Mouse (Mus musculus) heart, embryonic 16.5 days (tissue): ENCODE data around the gene Atg4c. TPM values are rescaled to one million over a fixed set of nuclear protein-coding genes. Genes with fewer than 3 reads are reported as not detected.

Experiments used
- ATAC-seq: fragments of 200-750 bp; cut with Nextera tagmentation; replicated peaks from 2 replicates; pipeline ENCODE4 v1.8.0; 2017; ENCODE audit warnings: moderate number of reproducible peaks; ENCODE audit not compliant: insufficient read depth, low FRiP score; ENCODE audit errors: extremely low read depth
- H3K27ac ChIP-seq: fragments of 300-500 bp; sonication (generic); 2 replicates; pipeline ENCODE4 v1.5.1; 2014; ENCODE audit warnings: mild to moderate bottlenecking, low read length, control low read depth, moderate library complexity
- H3K27me3 ChIP-seq: fragments of 300-500 bp; sonication (generic); 2 replicates; pipeline ENCODE4 v1.6.1; 2014; ENCODE audit warnings: low read length, mixed read lengths; ENCODE audit not compliant: control insufficient read depth, insufficient read depth
- H3K36me3 ChIP-seq: fragments of 300-500 bp; sonication (generic); 2 replicates; pipeline ENCODE4 v1.6.1; 2014; ENCODE audit not compliant: control insufficient read depth, insufficient read depth
- H3K4me1 ChIP-seq: fragments of 300-500 bp; sonication (generic); 2 replicates; pipeline ENCODE4 v1.6.1; 2014; ENCODE audit warnings: low read length, mixed read lengths; ENCODE audit not compliant: control insufficient read depth, insufficient read depth
- H3K4me2 ChIP-seq: fragments of 300-500 bp; sonication (generic); 2 replicates; pipeline ENCODE4 v1.6.1; 2014; ENCODE audit warnings: low read depth, mild to moderate bottlenecking, control low read depth, low read length
- H3K4me3 ChIP-seq: fragments of 300-500 bp; sonication (generic); 2 replicates; pipeline ENCODE4 v1.5.1; 2014; ENCODE audit warnings: mild to moderate bottlenecking, control low read depth, low read length
- H3K9ac ChIP-seq: fragments of 300-500 bp; sonication (generic); 2 replicates; pipeline ENCODE4 v1.6.1; 2014; ENCODE audit warnings: low read length, control low read depth
- H3K9me3 ChIP-seq: fragments of 300-500 bp; sonication (generic); replicated peaks from 2 replicates; pipeline ENCODE4 v1.6.1; 2016; ENCODE audit warnings: low read length; ENCODE audit not compliant: control insufficient read depth
- WGBS: fragments of 180-500 bp; shearing (Covaris S2); extraction: QIAGEN DNeasy Blood & Tissue Kit; methylation state at CpG from one replicate; pipeline ENCODE4 v1.1.7; 2014; 5-methylcytosine and 5-hydroxymethylcytosine counted together
- polyA plus RNA-seq: library from polyadenylated mRNA; unstranded; fragments of >200 nt; fragmentation: Nextera tagmentation; extraction: Ambion mirVana; gene quantifications from 2 replicates; pipeline ENCODE4 v1.2.1, GENCODE M21; 2015

The Atg4c gene
- polyA plus RNA-seq, 1 experiment from 2014 or later, result 10.7 TPM

DNA sequence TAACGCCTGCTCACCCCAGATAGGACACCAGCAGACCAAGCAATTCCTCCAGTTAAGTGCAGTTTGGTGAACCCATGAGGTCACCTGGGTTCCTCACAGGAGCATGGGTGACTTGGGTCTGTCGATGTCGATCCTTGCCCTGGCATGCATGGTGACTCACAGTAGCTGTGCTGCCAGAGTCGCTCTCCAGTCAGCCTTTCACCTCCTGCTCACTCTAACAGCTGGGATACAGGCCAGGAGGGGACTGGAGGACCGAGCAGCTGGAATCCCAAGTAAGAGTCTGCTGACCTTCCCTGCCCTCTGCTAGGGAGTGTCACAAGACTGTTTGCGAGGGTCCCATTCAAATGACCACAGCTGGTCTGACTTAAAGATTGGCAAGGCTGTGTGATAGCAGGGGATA is 33.5 kb downstream of the Atg4c start:
- no peak overlapping the region for H3K4me2 ChIP-seq
- H3K27ac ChIP-seq, result no peak overlapping the region
- no peaks in the 10 kb centered on the region for H3K27me3 ChIP-seq
- no peak for ATAC-seq
- no peaks in the 10 kb centered on the region for H3K9me3 ChIP-seq
- H3K4me1 ChIP-seq, result no peaks in the 10 kb centered on the region
- no peak overlapping the region for H3K9ac ChIP-seq
- H3K36me3 ChIP-seq, result peaks cover 5% of the 10 kb centered on the region; the same call in 1 of the 2 replicates
- WGBS, result 51% methylated on average over 6 of the region's 6 CpGs
- no peak overlapping the region for H3K4me3 ChIP-seq

DNA sequence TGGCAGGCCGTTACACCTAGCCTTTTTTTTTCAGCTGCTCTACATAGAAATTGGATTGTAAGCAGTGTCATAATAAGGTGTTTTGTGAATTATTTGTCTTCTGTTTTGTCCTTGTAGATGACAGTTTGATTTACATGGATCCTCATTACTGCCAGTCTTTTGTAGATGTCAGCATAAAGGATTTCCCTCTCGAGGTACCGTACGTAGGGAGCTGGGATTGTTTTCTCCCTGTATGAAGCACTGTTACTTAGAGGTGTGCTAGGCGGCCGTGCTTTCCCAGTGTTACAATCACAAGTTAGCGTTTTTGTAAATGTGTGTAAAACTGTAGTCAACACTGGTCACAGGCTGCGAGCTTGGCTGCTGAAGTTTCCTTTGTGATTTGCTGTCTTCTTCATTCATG is 35.6 kb downstream of the Atg4c start:
- H3K4me3 ChIP-seq, result no peak overlapping the region
- H3K36me3 ChIP-seq, result 0 out of 2 replicates have a peak, but pooled peaks cover 3% of the 10 kb centered on the region
- WGBS, result 89% methylated on average over 8 of the region's 8 CpGs
- H3K9me3 ChIP-seq, result 0 out of 2 replicates have a peak, but pooled peaks cover 2% of the 10 kb centered on the region
- no peak overlapping the region for H3K4me2 ChIP-seq
- H3K4me1 ChIP-seq, result no peaks in the 10 kb centered on the region
- H3K9ac ChIP-seq, result no peak overlapping the region
- no peak for ATAC-seq
- no peak overlapping the region for H3K27ac ChIP-seq
- H3K27me3 ChIP-seq, result no peaks in the 10 kb centered on the region

DNA sequence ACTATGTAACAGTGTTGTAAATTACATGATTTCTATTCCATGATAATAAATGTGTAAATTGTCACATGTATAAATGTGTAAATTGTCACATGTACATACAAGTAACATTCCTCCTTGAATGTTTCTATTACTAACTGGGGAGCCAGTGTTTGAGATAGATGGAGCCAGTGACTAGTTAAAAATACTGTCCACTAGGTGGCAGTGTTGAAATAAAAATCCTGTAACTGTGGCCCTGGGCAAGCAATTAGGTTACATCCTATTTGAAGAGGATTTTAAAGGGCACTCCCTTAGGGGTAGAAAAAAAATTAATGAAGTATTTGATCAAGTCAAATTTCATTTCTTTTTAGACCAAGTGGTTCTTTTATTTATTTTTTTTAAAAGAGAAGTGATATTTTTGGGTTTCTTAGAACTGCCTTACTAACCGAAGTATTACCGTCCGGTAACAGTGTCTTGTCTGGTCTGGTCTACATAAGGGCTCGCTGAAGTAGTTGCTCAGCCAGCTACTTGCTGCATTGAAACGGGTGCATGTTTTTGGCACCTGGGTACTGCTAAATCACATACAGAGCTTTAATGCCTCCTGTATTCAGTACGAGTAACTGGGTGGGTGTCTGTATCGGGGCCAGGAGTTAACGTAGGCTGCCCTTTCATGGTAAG is 41.6 kb downstream of the Atg4c start:
- no peak for ATAC-seq

GRCm38 (mm10) chr4:99238305-99238704 is 44.6 kb downstream of the Atg4c start:
- H3K4me2 ChIP-seq, result no peak overlapping the region
- H3K27ac ChIP-seq, result no peak overlapping the region
- peaks cover 8% of the 10 kb centered on the region for H3K36me3 ChIP-seq
- WGBS, result 96% methylated on average over 2 of the region's 2 CpGs
- H3K9me3 ChIP-seq, result 0 out of 2 replicates have a peak, but pooled peaks cover 2% of the 10 kb centered on the region
- H3K4me1 ChIP-seq, result no peaks in the 10 kb centered on the region
- no peak overlapping the region for H3K4me3 ChIP-seq
- H3K9ac ChIP-seq, result no peak overlapping the region
- ATAC-seq, result no peak
- H3K27me3 ChIP-seq, result no peaks in the 10 kb centered on the region

More for the DNA sequence above, 41.6 kb downstream of the Atg4c start:
- H3K27me3 ChIP-seq, result no peaks in the 10 kb centered on the region
- H3K27ac ChIP-seq, result no peak overlapping the region
- H3K4me1 ChIP-seq, result no peaks in the 10 kb centered on the region
- H3K9me3 ChIP-seq, result 0 out of 2 replicates have a peak, but pooled peaks cover 2% of the 10 kb centered on the region
- no peak overlapping the region for H3K4me3 ChIP-seq
- WGBS, result 87% methylated on average over 8 of the region's 8 CpGs
- no peak overlapping the region for H3K9ac ChIP-seq
- H3K4me2 ChIP-seq, result no peak overlapping the region
- H3K36me3 ChIP-seq, result peaks cover 8% of the 10 kb centered on the region

GRCm38 (mm10) chr4:99241674-99242073 is 47.9 kb downstream of the Atg4c start:
- no peaks in the 10 kb centered on the region for H3K4me1 ChIP-seq
- ATAC-seq, result no peak
- 46% methylated on average over 5 of the region's 5 CpGs for WGBS

DNA sequence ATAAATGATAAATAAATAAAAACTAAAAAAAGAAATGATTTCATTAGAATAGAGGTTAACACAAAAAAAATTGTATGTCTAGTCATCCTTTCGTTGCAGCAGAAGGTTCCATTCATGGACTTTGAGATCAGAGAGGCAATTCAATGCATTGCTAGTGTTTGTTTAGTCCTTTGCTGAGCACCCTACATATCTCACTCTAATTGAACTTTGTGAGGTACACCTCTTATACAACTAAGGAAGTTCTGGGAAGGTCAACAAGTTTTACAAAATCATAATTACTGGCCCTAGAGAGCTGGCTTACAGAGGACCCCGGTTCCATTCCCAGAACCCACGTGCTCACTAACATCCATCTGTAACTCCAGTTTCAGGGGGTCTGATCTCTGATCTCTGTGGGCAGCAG is 55.6 kb downstream of the Atg4c start:
- no peak for ATAC-seq
- Histone ChIP-seq H3K4me3 (no peak overlapping the region), H3K27ac (no peak overlapping the region)

More at GRCm38 (mm10) chr4:99241674-99242073, 47.9 kb downstream of the Atg4c start:
- H3K36me3 ChIP-seq, result peaks cover 8% of the 10 kb centered on the region
- no peak overlapping the region for H3K9ac ChIP-seq
- no peak overlapping the region for H3K4me3 ChIP-seq
- H3K4me2 ChIP-seq, result no peak overlapping the region
- no peaks in the 10 kb centered on the region for H3K9me3 ChIP-seq
- no peak overlapping the region for H3K27ac ChIP-seq
- H3K27me3 ChIP-seq, result no peaks in the 10 kb centered on the region

GRCm38 (mm10) chr4:99249826-99250225 is 56.1 kb downstream of the Atg4c start:
- Histone ChIP-seq H3K4me2 (no peak overlapping the region), H3K4me1 (no peaks in the 10 kb centered on the region), H3K9me3 (no peaks in the 10 kb centered on the region), H3K27ac (no peak overlapping the region), H3K36me3 (no peaks in the 10 kb centered on the region; the same call in 1 of the 2 replicates), H3K9ac (no peak overlapping the region), H3K4me3 (no peak overlapping the region), H3K27me3 (no peaks in the 10 kb centered on the region)
- no peak for ATAC-seq
- WGBS, result 90% methylated on average over 8 of the region's 8 CpGs

More for the DNA sequence above, 55.6 kb downstream of the Atg4c start:
- Histone ChIP-seq H3K27me3 (no peaks in the 10 kb centered on the region), H3K9me3 (no peaks in the 10 kb centered on the region), H3K4me1 (no peaks in the 10 kb centered on the region), H3K9ac (no peak overlapping the region), H3K36me3 (no peaks in the 10 kb centered on the region; the same call in 1 of the 2 replicates), H3K4me2 (no peak overlapping the region)
- WGBS, result 88% methylated on average over 3 of the region's 3 CpGs

GRCm38 (mm10) chr4:99252957-99253356 is 59.2 kb downstream of the Atg4c start:
- no peak for ATAC-seq
- Histone ChIP-seq H3K9me3 (no peaks in the 10 kb centered on the region), H3K36me3 (no peaks in the 10 kb centered on the region; the same call in 1 of the 2 replicates), H3K4me2 (no peak overlapping the region), H3K27me3 (no peaks in the 10 kb centered on the region), H3K4me1 (no peaks in the 10 kb centered on the region), H3K4me3 (no peak overlapping the region), H3K9ac (no peak overlapping the region), H3K27ac (no peak overlapping the region)
- 78% methylated on average over 11 of the region's 11 CpGs for WGBS

DNA sequence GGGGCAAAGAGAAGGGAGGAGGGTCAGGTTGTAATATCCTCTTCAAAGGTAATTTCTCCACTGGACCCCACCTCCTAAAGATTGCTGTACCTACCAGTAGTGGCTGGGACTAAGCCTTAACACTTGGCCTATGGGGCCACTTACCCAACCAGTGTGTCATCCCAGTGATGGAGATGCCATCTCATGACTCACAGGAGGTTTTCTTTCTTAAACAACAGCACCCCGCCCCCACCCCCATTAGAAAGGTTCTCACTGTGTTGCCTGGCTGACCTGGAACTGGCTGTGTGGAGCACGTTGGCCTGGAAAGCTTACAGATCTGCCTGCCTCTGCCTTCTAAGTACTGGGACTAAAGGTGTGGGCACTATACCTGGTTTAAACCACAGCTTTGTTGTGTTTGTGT is 69.5 kb downstream of the Atg4c start:
- Histone ChIP-seq H3K4me3 (no peak overlapping the region), H3K4me1 (no peaks in the 10 kb centered on the region), H3K9ac (no peak overlapping the region), H3K36me3 (no peaks in the 10 kb centered on the region), H3K27ac (no peak overlapping the region), H3K27me3 (no peaks in the 10 kb centered on the region), H3K4me2 (no peak overlapping the region), H3K9me3 (no peaks in the 10 kb centered on the region)
- no peak for ATAC-seq
- WGBS, result 77% methylated on average over 2 of the region's 2 CpGs
